Mouse (Mus musculus): ENCODE measurements around the gene Psma6. TPM values are rescaled to one million over a fixed set of nuclear protein-coding genes. Genes with fewer than 3 reads are reported as not detected.
"Not testable (repeated sequence)": the region's sequence is repeated elsewhere in the genome, so short reads cannot be mapped to it uniquely, and the experiment has no call there.

Gene Psma6
- polyA plus RNA-seq (2012; fragmentation: generic; extraction: Trizol) = 312 TPM
- long read RNA-seq, experiment 1, transcript Psma6-201 (7 exons, 1,042 nt) = major isoform, 159 of 180 reads
- long read RNA-seq, experiment 1, partial matches to known transcripts = 14 of 180 reads
- long read RNA-seq, experiment 1, other reads (novel, unspliced or antisense) = 7 of 180 reads
- long read RNA-seq, experiment 2, transcript Psma6-201 (7 exons, 1,042 nt) = major isoform, 108 of 110 reads
- long read RNA-seq, experiment 2, partial matches to known transcripts = 1 of 110 reads
- long read RNA-seq, experiment 2, other reads (novel, unspliced or antisense) = 1 of 110 reads

DNA sequence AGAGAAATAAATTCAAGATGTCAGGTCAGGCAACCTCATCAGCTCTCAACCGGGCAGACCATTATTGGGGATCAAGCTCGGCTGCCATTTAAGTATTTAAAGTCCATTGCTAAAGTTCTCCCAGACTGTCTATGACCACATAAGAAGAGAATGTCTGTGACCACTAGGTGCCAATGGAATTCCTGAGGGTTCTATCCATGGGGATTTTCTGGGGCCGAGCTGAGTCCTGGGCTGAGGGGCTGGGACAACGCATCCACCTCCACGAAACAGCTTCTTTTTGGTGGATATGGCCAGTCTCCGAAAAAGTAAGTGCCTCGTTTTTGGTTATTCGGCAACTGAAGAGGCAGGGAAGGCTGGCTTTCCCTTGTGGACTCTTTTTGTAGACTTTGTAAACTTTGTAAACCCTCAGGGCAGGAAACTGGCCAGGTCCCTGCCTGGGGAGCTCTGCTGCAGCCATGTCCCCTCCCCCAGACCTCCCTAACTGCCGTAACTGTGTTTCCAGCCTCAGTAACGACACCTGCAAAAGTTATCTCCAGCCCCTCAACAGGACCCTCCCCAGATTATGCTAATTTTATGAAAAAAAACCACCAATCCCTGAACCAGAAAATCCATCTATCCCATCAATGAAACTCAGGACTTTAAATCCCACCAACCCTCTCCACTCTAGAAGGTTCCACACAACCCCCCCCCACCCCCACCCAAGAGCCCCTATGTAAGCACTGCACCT, at the start of gene Psma6:
Gene Psma6 (plus strand): TSS at position 200 of the 727 bp plus-strand sequence.
- Histone ChIP-seq H3K4me3 (ENCODE audit: insufficient read depth, poor library complexity, severe bottlenecking) (no peak within 1 kb of the TSS), H3K79me3 (ENCODE audit: low read depth) (no peaks in the 10 kb centered on the region), H3K36me3 (ENCODE audit: control insufficient read depth, insufficient read depth) (no peaks in the 10 kb centered on the region), H3ac (ENCODE audit: control insufficient read depth, insufficient read length, low read depth) (no peak within 1 kb of the TSS), H3K79me2 (ENCODE audit: control insufficient read depth, insufficient read depth) (no peaks in the 10 kb centered on the region), H3K27me3 (ENCODE audit: control insufficient read depth, insufficient read depth, insufficient read length) (no peaks in the 10 kb centered on the region)
- TF ChIP-seq FOSL1 (IDR thresholded peaks at IDR 0.05; ENCODE audit: insufficient read depth, low read length, poor library complexity, severe bottlenecking) = no peak
- TF ChIP-seq MYOG (IDR thresholded peaks at IDR 0.05; ENCODE audit: control insufficient read depth, extremely low read depth, insufficient read length) = no peak
- no peak for TF ChIP-seq CTCF (IDR thresholded peaks at IDR 0.05; ENCODE audit: control insufficient read depth, insufficient read depth, insufficient read length)
- no peak for TF ChIP-seq MAX (IDR thresholded peaks at IDR 0.05)
- no peak for TF ChIP-seq USF1 (IDR thresholded peaks at IDR 0.05; ENCODE audit: low read depth)

DNA sequence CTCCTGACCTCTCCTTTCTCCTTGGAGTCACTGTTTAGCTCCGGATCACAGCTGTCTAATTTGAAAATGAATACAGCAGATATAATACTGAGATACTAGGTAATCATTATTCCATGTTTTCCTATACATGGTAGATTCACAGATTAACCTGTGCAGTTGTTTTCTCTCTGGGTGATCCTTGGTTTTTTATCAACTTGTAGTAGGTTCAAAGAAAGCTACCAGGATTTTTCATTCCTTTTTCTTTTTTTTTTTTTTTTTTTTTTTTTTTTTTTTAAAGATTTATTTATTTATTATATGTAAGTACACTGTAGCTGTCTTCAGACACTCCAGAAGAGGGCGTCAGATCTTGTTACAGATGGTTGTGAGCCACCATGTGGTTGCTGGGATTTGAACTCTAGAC, 45.5 kb upstream of the Psma6 start:
- H3ac ChIP-seq (ENCODE audit: control insufficient read depth, insufficient read length, low read depth); H3K79me2 ChIP-seq (ENCODE audit: control insufficient read depth, insufficient read depth); H3K79me3 ChIP-seq (ENCODE audit: low read depth); H3K4me3 ChIP-seq (ENCODE audit: insufficient read depth, poor library complexity, severe bottlenecking); H3K27me3 ChIP-seq (ENCODE audit: control insufficient read depth, insufficient read depth, insufficient read length); H3K36me3 ChIP-seq (ENCODE audit: control insufficient read depth, insufficient read depth): not testable (repeated sequence)

DNA sequence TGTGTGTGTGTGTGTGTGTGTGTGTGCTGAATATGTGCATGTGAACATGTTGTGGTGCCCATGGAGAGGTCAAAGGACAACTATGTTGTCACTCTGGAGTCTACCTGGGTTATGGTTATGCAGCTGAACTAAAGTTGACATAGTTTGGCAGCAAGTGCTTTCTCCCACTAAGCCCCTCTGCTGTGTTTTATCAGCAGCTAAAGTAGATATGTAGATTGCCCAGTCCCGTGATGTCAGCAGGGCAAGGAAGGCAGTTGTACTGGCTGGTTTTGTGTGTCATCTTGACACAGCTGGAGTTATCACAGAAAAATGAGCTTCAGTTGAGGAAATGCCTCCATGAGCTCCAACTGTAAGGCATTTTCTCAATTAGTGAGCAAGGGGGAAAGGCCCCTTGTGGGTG, 41.0 kb upstream of the Psma6 start:
- H3K79me3 ChIP-seq (ENCODE audit: low read depth); H3K79me2 ChIP-seq (ENCODE audit: control insufficient read depth, insufficient read depth); H3K4me3 ChIP-seq (ENCODE audit: insufficient read depth, poor library complexity, severe bottlenecking); H3K36me3 ChIP-seq (ENCODE audit: control insufficient read depth, insufficient read depth); H3ac ChIP-seq (ENCODE audit: control insufficient read depth, insufficient read length, low read depth); H3K27me3 ChIP-seq (ENCODE audit: control insufficient read depth, insufficient read depth, insufficient read length): not testable (repeated sequence)

DNA sequence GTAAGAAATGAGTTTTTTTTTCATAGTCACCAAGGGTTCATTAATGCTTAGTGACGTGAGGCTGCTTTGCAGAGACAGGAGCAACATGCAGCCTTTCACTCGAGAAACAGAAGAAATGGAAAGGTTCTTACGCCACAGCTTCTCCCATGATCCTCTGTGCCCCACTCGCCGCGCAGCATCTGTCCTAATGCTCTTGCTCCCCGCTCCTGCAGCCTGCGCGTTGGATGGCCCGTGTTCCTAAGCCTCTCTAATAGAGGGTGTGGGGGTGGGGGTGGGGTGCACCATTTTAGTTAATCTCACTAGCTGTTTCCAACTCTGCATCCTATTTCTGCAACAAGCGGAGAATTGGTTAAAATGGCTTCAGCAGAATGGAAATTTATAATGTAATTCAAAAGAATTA, 40.0 kb upstream of the Psma6 start:
- TF ChIP-seq CTCF (IDR thresholded peaks at IDR 0.05; ENCODE audit: control insufficient read depth, insufficient read depth, insufficient read length) = no peak
- no peak for TF ChIP-seq CEBPB (IDR thresholded peaks at IDR 0.05; ENCODE audit: low read depth)
- no peak for TF ChIP-seq MAX (IDR thresholded peaks at IDR 0.05)
- no peak for TF ChIP-seq MYOG (IDR thresholded peaks at IDR 0.05; ENCODE audit: control insufficient read depth, extremely low read depth, insufficient read length)
- TF ChIP-seq USF1 (IDR thresholded peaks at IDR 0.05; ENCODE audit: low read depth) = no peak
- TF ChIP-seq FOSL1 (IDR thresholded peaks at IDR 0.05; ENCODE audit: insufficient read depth, low read length, poor library complexity, severe bottlenecking) = no peak
- no peak for TF ChIP-seq MYOD1 (IDR thresholded peaks at IDR 0.05; ENCODE audit: control insufficient read depth, insufficient read length, low read depth)
- Histone ChIP-seq H3ac (ENCODE audit: control insufficient read depth, insufficient read length, low read depth) (no peak overlapping the region), H3K79me3 (ENCODE audit: low read depth) (no peaks in the 10 kb centered on the region), H3K79me2 (ENCODE audit: control insufficient read depth, insufficient read depth) (no peaks in the 10 kb centered on the region), H3K36me3 (ENCODE audit: control insufficient read depth, insufficient read depth) (no peaks in the 10 kb centered on the region), H3K4me3 (ENCODE audit: insufficient read depth, poor library complexity, severe bottlenecking) (no peak overlapping the region), H3K27me3 (ENCODE audit: control insufficient read depth, insufficient read depth, insufficient read length) (no peaks in the 10 kb centered on the region)

DNA sequence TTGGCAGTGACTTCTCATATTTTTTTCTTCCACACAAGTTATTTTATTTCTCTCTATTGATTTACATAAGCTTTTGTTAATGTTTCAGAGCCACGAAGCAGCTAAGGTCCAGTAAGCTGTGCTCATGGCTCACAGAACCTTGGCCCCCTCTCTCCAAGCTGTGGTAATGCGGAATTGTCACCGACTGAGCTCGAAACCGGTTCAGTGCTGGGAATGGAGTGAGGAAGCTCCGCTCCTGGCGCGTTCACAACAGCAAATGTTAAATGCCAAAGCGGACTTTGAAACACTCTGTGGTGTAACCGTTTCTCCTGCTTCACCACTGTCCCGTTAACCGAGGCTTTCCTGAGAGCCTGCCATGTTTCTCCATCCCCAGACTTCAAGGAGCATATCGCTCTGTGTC, 39.4 kb upstream of the Psma6 start:
- no peaks in the 10 kb centered on the region for H3K27me3 ChIP-seq (ENCODE audit: control insufficient read depth, insufficient read depth, insufficient read length)
- no peak for TF ChIP-seq MYOG (IDR thresholded peaks at IDR 0.05; ENCODE audit: control insufficient read depth, extremely low read depth, insufficient read length)
- no peak for TF ChIP-seq CEBPB (IDR thresholded peaks at IDR 0.05; ENCODE audit: low read depth)
- no peak for TF ChIP-seq MAX (IDR thresholded peaks at IDR 0.05)
- no peak for TF ChIP-seq MYOD1 (IDR thresholded peaks at IDR 0.05; ENCODE audit: control insufficient read depth, insufficient read length, low read depth)
- TF ChIP-seq CTCF (IDR thresholded peaks at IDR 0.05; ENCODE audit: control insufficient read depth, insufficient read depth, insufficient read length) = no peak
- TF ChIP-seq USF1 (IDR thresholded peaks at IDR 0.05; ENCODE audit: low read depth) = no peak
- no peak for TF ChIP-seq FOSL1 (IDR thresholded peaks at IDR 0.05; ENCODE audit: insufficient read depth, low read length, poor library complexity, severe bottlenecking)
- no peak overlapping the region for H3ac ChIP-seq (ENCODE audit: control insufficient read depth, insufficient read length, low read depth)
- no peaks in the 10 kb centered on the region for H3K79me3 ChIP-seq (ENCODE audit: low read depth)
- no peaks in the 10 kb centered on the region for H3K79me2 ChIP-seq (ENCODE audit: control insufficient read depth, insufficient read depth)
- no peak overlapping the region for H3K4me3 ChIP-seq (ENCODE audit: insufficient read depth, poor library complexity, severe bottlenecking)
- H3K36me3 ChIP-seq (ENCODE audit: control insufficient read depth, insufficient read depth) = no peaks in the 10 kb centered on the region

DNA sequence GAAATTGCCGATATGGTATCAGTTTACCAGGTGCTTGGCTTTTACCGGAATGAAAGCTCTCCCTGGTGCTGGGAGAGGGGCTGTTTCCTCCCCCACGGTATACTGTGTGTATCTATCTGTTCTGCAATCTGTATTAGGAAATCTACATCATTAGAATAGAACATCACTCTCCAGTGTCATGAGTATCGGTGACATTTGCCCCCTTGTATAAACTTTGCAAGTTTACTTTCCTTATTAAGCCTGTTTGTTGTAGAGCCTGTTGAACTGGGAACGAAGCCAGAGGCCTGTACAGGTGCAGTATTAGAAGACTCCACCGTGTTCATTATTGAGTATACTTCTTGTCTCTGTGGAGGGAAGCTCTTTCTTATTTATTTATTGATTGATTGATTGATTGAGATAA, 30.6 kb upstream of the Psma6 start:
- TF ChIP-seq MYOD1 (IDR thresholded peaks at IDR 0.05; ENCODE audit: control insufficient read depth, insufficient read length, low read depth) (no peak), MAX (IDR thresholded peaks at IDR 0.05) (no peak), FOSL1 (IDR thresholded peaks at IDR 0.05; ENCODE audit: insufficient read depth, low read length, poor library complexity, severe bottlenecking) (no peak), CTCF (IDR thresholded peaks at IDR 0.05; ENCODE audit: control insufficient read depth, insufficient read depth, insufficient read length) (no peak), USF1 (IDR thresholded peaks at IDR 0.05; ENCODE audit: low read depth) (no peak), MYOG (IDR thresholded peaks at IDR 0.05; ENCODE audit: control insufficient read depth, extremely low read depth, insufficient read length) (no peak), CEBPB (IDR thresholded peaks at IDR 0.05; ENCODE audit: low read depth) (no peak)
- H3K27me3 ChIP-seq (ENCODE audit: control insufficient read depth, insufficient read depth, insufficient read length) = no peaks in the 10 kb centered on the region
- no peak overlapping the region for H3ac ChIP-seq (ENCODE audit: control insufficient read depth, insufficient read length, low read depth)
- H3K79me2 ChIP-seq (ENCODE audit: control insufficient read depth, insufficient read depth) = no peaks in the 10 kb centered on the region
- no peak overlapping the region for H3K4me3 ChIP-seq (ENCODE audit: insufficient read depth, poor library complexity, severe bottlenecking)
- H3K36me3 ChIP-seq (ENCODE audit: control insufficient read depth, insufficient read depth) = no peaks in the 10 kb centered on the region
- H3K79me3 ChIP-seq (ENCODE audit: low read depth) = no peaks in the 10 kb centered on the region

Measured in C2C12 (cell line).